Mouse (Mus musculus) erythroid progenitor cell, adult 5-6 weeks (primary cell): ENCODE measurements around the gene Pomt1. TPM values are rescaled to one million over a fixed set of nuclear protein-coding genes. Genes with fewer than 3 reads are reported as not detected.
"Not testable (repeated sequence)": the region's sequence is repeated elsewhere in the genome, so short reads cannot be mapped to it uniquely, and the experiment has no call there.

Experiments
- ATAC-seq: replicated peaks from 2 replicates; pipeline ENCODE4 v1.8.0; 2016; ENCODE audit warnings: moderate number of reproducible peaks, mild to moderate bottlenecking, moderate TSS enrichment, inconsistent platforms; ENCODE audit not compliant: poor library complexity, low FRiP score, severe bottlenecking
- total RNA-seq, 2 experiments: library from RNA; stranded (forward) in 1 of 2; stranded (reverse) in 1 of 2; fragments of 150-400 nt in 1 of 2; fragments of 186-747, 209-891 nt in 1 of 2; gene quantifications; 2 replicates each; pipeline versions ENCODE4 v1.2.3 to v1.2.4; 2015 to 2017; ENCODE audit warnings: low replicate concordance in 2 of 2

The Pomt1 gene
- total RNA-seq, 2 experiments from 2014 or later = 23.1 to 36.3 TPM

DNA sequence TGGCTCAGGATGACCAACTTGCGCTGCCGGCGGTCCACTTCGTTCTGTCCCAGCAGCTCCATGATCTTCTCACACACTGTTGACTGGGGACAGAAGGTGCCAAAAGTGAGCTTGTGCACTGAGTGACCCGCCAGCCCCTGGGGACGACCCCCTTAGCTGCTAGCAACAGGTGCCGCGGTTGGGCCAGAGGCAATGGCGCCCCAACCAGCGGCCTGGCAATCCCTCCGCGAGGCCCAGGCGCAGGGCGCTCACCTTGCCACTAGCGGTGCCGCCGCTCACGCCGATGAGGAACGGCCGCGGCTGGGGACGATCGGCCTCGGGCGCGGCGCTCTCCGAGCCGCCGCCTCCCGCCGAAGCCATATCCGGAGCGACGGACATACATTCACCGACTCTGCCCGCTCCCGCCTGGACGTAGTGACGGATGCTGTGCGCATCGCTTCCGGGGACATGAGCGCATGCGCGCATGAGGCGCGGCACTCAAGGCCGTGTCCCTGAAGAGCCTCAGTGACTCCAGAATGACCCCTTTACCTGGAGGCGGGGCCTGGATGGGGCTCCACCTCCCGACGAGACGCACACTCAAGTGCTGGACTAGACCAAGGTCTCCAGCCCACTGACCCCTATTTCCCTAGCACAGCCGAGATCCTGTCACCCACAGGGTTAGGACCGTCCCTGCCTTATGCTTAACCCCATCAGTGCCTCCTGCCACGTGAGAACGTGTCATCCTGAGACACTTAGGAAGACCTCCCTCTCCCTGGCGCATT, 23.4 kb downstream of the Pomt1 start, which contains the start of gene Uck1:
Gene Uck1, minus strand, starts transcription at position 503 of the 761 bp plus-strand sequence.
- peak; percentile 94 for ATAC-seq

DNA sequence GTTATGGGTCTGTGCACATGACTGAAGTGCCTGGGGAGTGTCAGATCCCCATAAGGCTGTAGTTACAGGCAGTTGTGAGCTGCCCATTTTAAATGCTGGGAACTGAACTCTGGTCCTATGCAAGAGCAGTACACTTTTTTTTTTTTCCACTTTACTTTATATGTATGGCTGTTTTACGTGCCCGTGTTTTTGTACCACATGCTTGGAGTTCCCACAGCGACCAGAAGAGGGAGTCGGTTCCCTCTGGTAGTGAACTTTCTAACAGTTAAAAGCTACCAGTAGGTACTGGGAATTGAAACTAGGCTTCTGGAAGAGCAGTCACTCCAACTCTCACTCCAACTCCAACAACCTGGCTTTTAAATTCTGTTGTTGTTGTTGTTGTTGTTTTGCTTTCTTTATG, 24.2 kb downstream of the Pomt1 start:
- ATAC-seq = peak; percentile 59

DNA sequence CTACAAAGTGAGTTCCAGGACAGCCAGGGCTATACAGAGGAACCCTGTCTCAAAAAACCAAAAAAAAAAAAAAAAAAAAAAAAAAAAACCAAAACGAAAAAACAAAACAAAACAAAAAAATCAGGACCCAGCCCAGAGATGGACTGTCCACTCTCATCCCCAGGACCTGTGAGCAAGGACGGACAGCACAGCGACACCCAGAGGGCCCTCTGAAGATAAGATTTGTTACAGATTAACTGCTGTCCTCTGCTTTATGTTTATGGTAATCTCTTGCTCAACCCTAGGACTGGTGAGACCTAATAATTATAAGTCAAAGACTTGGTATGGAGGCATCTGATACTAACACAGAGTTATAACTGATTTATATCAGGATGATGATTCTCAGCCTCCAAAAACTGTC, 39.4 kb downstream of the Pomt1 start:
- no peak for ATAC-seq

DNA sequence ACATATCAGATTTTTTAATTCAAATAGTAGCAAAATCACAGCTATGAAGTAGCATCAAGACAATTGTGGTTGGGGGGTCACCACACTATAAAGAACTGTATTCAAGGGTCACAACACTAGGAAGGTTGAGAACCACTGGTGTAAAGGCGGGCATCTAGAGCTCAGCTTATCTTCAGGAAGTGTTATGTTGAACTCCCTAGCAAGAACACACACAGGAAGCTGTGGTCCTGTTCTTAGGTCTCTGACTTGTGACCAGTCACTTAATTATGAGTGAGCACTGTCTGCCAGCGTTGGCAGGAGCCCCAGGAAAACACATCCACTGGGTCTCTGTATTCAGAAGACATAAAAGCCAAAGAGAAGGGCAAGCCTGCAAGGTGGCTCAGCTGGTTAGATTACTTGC, 45.9 kb downstream of the Pomt1 start:
- ATAC-seq = no peak

DNA sequence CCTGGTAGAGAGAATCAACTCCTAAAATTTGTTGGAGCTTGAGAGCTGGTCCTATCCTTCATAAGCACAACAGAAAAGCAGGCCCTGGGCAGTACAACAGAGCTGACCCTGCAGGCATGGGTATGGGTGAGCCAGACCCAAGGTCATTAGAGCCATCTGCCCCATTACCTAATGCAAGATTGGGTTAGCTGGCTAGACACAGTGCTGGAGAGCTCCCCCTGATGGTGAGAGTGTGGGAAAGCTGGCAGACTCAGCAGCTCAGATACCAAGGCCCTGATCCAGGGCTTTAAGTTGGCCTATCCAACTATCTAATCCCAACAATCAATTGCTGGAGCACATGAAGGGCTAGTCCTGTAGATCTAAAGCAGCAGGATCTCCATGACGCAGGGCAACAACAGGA, 46.3 kb downstream of the Pomt1 start:
- ATAC-seq = peak; percentile 84

DNA sequence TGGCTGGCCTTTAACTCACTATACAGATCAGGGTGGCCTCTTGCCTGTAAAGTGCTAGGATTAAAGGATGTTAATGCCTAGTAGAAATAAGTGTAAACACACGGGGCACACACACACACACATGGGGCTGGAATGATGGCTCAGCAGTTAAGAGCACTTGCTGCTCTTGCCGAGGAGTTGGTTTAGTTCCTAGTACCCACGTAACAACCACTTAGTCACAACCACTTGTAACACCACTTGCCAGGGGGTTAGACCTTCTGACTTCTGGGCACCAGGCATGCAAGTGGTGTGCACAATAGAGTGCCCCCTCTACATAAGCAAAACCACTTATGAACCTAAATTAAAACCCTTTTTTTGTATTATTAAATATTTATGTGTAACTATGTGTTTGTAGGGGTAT, 47.6 kb downstream of the Pomt1 start:
- ATAC-seq = no peak

DNA sequence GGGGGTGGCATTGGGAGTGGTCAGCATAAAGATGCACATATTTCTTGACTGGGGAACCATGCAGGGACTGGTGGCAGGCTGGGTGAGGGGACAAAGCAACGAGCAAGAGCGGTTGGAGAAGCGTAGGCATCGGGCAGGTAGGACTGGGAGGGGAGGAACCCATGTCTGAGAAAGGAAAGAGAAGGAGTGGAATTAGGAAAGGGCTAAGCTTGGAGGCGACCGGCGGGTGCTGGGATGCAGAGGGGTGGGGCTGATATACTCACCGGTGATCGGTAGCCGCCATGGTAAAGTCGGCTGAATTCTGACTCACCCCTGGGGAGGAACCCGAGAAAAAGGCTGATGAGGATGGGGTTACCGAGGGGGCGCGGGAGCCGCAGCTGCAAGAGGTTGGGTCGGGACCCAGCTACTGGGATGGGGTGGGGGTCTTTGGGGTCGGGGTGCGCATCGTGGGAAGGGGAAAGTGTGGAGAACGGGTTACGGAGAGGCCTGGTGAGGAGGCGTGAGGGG, 51.0 kb downstream of the Pomt1 start, which contains the start of gene Golga2:
Gene Golga2, plus strand, starts transcription at position 51 of the 507 bp plus-strand sequence.
- peak; percentile 18; the same call in 1 of the 2 replicates for ATAC-seq

DNA sequence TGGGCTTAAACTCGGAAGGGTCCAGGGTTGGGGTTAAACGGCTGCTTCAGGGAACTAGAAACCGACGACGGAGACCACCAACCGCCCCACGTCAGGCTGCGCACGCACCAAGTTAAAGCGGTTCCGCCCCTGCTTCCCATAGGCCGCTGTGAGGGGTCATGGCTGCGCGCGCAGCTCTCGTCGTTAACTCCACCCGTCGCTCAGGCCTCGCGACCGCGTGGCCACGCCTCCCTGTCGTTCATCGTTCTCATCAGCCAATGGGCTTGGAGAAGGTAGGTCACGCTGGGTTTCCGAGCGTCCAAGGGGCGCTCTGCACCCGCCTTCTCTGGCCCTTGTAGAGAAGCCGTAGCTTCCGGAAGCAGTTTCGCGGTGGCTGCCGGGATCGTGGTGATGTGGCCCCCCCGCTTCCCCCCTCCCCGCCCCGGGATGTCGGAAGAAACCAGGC, 51.6 kb downstream of the Pomt1 start, which contains the start of gene Swi5:
Gene Swi5, minus strand, starts transcription at position 153 of the 445 bp plus-strand sequence.
- peak; percentile 95 for ATAC-seq

DNA sequence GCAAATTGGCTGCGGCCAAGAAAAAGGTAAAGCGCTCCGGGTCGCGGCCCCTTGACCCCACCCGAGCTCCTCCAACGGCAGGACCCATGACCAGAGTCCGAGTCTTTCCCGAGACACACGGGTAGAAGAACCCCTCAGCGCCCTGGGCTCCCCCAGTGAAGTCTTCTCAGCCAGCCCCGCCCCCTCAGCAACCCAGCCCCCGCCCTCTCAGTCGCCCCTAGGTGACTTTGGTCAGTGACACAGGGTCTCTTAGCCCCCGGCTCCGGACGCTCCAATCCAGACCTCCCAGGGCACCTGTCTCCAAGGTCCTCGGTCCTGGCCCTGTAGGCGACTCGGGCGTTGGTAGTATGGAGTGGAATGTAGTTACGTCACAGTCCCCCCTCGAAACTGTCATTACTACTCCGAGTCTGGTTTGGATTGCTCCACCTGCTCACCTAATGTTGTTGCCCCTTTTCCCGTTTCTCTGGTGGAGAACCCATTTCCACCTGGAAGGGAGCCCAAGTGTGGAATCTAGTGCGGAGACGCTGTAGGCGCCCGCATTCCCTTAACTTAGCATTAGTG, 52.1 kb downstream of the Pomt1 start:
- peak; percentile 42 for ATAC-seq

DNA sequence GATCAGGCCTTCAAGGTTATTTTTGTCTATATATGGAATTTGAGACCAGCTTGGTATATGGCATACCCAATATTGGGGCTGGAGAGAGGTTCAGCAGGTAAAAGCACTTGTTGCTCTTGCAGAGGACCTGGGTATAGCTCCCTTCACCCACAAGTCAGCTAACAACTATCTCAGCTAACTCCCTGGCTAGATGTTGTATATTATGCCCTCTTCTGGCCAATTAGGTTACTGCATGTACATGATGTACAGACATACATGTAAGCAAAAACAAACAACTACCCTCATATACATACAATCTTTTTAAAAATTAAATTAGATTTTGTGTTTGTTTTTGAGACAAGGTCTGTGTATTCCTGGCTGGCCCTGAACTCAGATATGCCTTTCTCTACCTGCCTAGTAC, 53.2 kb downstream of the Pomt1 start:
- peak; percentile 47; the same call in 1 of the 2 replicates for ATAC-seq

DNA sequence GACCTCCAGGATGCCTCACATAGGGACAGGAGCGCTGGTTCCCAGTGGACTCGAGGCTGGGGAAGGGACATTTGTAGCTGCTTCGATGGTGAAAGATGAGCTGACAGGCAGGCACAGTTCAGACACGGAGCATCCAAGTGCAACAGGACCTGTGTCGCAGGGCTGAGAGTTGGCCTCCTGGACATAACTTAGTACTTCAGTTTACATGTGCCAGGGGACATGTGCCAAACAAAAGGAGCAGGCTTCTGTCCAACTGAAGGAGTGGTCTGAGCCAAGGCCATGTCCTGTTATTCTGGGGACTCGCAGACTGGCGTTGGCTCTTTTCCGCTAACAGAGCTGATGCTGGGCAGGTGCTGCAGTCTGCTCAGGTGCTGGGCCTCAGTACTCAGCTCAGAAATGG, 58.0 kb downstream of the Pomt1 start:
- no peak for ATAC-seq

DNA sequence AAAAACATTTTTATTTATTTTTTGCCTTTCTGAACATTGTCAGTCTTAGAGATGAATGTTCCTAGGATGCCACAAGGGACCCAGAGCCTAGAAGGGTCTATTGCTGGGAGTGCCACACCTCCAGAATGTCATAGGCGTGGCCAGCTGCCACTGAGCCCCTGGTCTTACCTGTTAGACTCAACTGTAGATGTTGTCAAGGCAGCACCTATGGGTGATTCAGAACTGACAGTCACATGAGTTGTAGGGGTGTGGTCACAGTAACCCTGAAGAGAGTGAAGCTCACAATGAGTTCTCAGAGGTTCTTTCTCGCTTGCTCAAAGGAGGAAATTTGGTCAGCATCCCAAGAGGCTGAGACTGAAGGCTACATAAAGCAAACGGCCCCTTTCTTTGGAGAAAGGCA, 58.9 kb downstream of the Pomt1 start:
- no peak for ATAC-seq

DNA sequence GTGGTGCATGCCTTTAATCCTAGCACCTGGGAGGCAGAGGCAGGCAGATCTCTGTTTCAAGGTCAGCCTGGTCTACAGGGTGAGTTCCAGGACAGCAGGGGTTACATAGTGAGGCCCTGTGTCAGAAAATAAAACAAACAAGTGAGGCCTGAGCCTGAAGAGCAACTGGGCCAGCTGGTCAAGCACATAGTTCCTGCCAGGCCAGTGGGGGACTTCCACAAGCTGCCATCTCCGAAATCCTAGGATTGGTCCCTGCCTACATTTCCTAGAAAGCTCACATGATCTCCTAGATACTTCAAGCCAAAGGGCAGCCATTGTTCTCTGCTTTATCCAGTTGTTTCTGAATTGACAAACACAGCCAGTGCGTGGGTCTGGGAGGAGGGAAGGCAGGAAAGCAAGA, 59.5 kb downstream of the Pomt1 start:
- ATAC-seq = not testable (repeated sequence)

DNA sequence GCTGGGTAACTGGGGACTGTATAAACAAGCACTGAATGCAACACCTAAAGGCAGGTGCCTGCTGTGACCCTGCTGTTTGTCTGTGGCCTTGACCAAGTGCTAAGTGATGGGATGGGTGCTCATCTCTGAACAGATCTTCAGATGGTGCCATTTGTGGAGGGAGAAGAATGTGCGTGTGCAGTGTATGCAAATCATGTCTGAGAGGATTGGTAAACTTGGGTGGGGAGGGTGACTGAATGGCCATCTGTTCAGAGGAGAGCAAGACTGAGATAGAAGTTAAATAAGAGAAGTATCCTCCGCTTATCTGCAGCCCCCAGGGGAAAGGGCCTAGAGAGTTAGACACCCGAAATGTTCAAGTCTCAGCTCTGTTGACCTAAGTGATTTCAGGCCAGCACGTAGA, 63.1 kb downstream of the Pomt1 start:
- no peak for ATAC-seq

DNA sequence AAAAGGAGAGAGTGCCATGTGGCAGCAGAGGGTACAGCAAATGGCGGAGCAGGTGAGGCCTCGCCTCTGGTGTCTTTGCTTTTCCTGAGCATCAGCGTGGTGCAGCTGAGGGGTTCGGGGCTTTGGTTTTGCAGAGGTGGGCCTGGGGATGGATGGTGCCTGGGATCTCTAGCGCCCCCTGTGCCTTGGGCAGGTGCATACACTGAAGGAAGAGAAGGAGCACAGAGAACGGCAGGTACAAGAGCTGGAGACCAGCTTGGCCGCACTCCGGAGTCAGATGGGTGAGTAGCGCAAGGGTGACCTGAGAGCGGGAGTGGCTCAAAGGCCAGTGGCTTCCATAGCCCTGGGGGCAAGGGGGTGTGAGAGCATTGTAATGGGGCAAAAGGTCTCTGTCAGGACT, 66.6 kb downstream of the Pomt1 start:
- ATAC-seq = no peak

DNA sequence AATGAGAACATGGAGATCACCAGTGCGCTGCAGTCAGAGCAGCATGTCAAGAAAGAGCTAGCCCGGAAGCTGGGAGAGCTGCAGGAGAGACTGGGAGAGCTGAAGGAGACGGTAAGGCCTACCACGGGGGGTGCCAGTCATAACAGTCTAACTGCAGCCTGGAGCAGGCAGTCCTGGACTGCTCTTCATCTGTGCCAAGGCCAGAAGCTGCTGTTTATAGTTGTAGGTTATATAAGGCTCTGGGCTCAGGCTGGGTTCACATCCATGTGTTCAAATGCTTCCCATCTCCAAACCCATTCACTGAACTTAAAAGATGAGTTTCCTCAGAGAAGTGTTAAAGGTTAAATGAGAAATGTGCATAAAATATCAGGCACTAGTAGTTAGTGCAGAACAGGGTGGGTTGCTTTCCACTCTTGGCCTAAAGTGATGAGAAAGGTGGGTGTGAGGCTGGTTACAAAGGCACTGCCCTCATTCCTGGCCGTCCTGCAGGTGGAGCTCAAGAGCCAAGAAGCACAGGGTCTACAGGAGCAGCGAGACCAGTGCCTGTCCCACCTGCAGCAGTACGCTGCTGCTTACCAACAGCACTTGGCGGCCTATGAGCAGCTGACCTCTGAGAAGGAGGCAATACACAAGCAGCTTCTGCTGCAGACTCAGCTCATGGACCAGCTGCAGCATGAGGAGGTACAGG, 67.9 kb downstream of the Pomt1 start:
- ATAC-seq = no peak

Other genes starting within 250 kb of the Pomt1 start
- 27.7 and 41.1 TPM in 2 replicates for gene Fam78a, start 151.7 kb upstream of the Pomt1 start, total RNA-seq (2015; ENCODE audit: low replicate concordance)
- 48.4 and 75.5 TPM in 2 replicates for gene Fam78a, start 151.7 kb upstream of the Pomt1 start, total RNA-seq (2017; ENCODE audit: low replicate concordance)
- not detected in 2 replicates for gene Plpp7, start 141.1 kb upstream of the Pomt1 start, total RNA-seq (2015; ENCODE audit: low replicate concordance)
- 0.26 TPM in 1 of 2 replicates, not detected in the other for gene Plpp7, start 141.1 kb upstream of the Pomt1 start, total RNA-seq (2017; ENCODE audit: low replicate concordance)
- gene Prrc2b, start 85.5 kb upstream of the Pomt1 start, total RNA-seq (2015; ENCODE audit: low replicate concordance) = 19.1 and 26.4 TPM in 2 replicates
- 11.1 and 25.3 TPM in 2 replicates for gene Prrc2b, start 85.5 kb upstream of the Pomt1 start, total RNA-seq (2017; ENCODE audit: low replicate concordance)
- 7.5 and 11.5 TPM in 2 replicates for gene Uck1, start 23.6 kb downstream of the Pomt1 start, total RNA-seq (2015; ENCODE audit: low replicate concordance)
- 20.4 and 20.9 TPM in 2 replicates for gene Uck1, start 23.6 kb downstream of the Pomt1 start, total RNA-seq (2017; ENCODE audit: low replicate concordance)
- gene Golga2, start 50.8 kb downstream of the Pomt1 start, total RNA-seq (2015; ENCODE audit: low replicate concordance) = 32.7 and 43.2 TPM in 2 replicates
- 39.0 and 62.4 TPM in 2 replicates for gene Golga2, start 50.8 kb downstream of the Pomt1 start, total RNA-seq (2017; ENCODE audit: low replicate concordance)
- 49.4 and 68.7 TPM in 2 replicates for gene Swi5, start 51.5 kb downstream of the Pomt1 start, total RNA-seq (2015; ENCODE audit: low replicate concordance)
- gene Swi5, start 51.5 kb downstream of the Pomt1 start, total RNA-seq (2017; ENCODE audit: low replicate concordance) = 77.7 and 95.8 TPM in 2 replicates
- 65.4 and 90.1 TPM in 2 replicates for gene Ciz1, start 115.7 kb downstream of the Pomt1 start, total RNA-seq (2015; ENCODE audit: low replicate concordance)
- 77.5 and 131 TPM in 2 replicates for gene Ciz1, start 115.7 kb downstream of the Pomt1 start, total RNA-seq (2017; ENCODE audit: low replicate concordance)
- not detected in 2 replicates for gene Dnm1, start 116.7 kb downstream of the Pomt1 start, total RNA-seq (2015; ENCODE audit: low replicate concordance)
- gene Dnm1, start 116.7 kb downstream of the Pomt1 start, total RNA-seq (2017; ENCODE audit: low replicate concordance) = not detected in 2 replicates
- gene 1110008P14Rik, start 145.3 kb downstream of the Pomt1 start, total RNA-seq (2015; ENCODE audit: low replicate concordance) = 5.8 and 7.5 TPM in 2 replicates
- 3.7 and 7.2 TPM in 2 replicates for gene 1110008P14Rik, start 145.3 kb downstream of the Pomt1 start, total RNA-seq (2017; ENCODE audit: low replicate concordance)
- gene Lcn2, start 151.7 kb downstream of the Pomt1 start, total RNA-seq (2015; ENCODE audit: low replicate concordance) = 1,234 and 1,375 TPM in 2 replicates
- 165 and 167 TPM in 2 replicates for gene Lcn2, start 151.7 kb downstream of the Pomt1 start, total RNA-seq (2017; ENCODE audit: low replicate concordance)
- gene Ptges2, start 159.3 kb downstream of the Pomt1 start, total RNA-seq (2015; ENCODE audit: low replicate concordance) = 0.42 and 0.72 TPM in 2 replicates
- 0.51 TPM in 1 of 2 replicates, not detected in the other for gene Ptges2, start 159.3 kb downstream of the Pomt1 start, total RNA-seq (2017; ENCODE audit: low replicate concordance)
- 4.0 TPM in 1 of 2 replicates, not detected in the other for gene Naif1, start 213.9 kb downstream of the Pomt1 start, total RNA-seq (2015; ENCODE audit: low replicate concordance)
- 0.23 and 2.1 TPM in 2 replicates for gene Naif1, start 213.9 kb downstream of the Pomt1 start, total RNA-seq (2017; ENCODE audit: low replicate concordance)
- 5.4 and 7.2 TPM in 2 replicates for gene Slc25a25, start 214.9 kb downstream of the Pomt1 start, total RNA-seq (2015; ENCODE audit: low replicate concordance)
- 14.8 and 19.0 TPM in 2 replicates for gene Slc25a25, start 214.9 kb downstream of the Pomt1 start, total RNA-seq (2017; ENCODE audit: low replicate concordance)